8 mouse cellular contexts compared by ENCODE assay signal in the genomic region with DNA sequence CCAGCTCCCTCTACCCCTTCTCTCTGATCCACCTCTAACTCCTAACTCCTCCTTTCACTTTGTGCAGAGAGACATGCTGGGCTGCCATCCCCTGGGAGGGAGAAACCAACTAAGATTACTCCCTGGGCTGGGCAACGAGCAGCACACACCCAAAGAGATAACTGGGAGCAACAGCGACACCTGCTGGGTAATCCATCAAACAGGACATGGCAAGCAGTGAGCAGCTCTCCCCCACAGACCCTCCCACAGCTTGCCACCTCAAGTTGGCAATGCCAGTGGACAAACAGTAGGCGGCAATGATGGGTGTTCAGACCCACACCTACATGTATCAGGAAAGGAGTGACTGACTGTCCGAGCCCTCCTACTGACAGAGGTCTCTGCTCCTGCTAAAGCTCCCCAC. TPM values are rescaled to one million over a fixed set of nuclear protein-coding genes. Genes with fewer than 3 reads are reported as not detected.
DNase-seq lines count a peak whose midpoint lies in the region; ATAC-seq and TF ChIP-seq lines count a peak whose summit lies in the region.

No protein-coding gene starts in this region.

- H3K4me2 ChIP-seq in liver, embryonic 11.5 days, result no peak overlapping the region
- no peak overlapping the region for H3K4me2 ChIP-seq in forebrain, embryonic 15.5 days (replicated peaks)
- no peak overlapping the region for H3K4me2 ChIP-seq in liver, embryonic 14.5 days (ENCODE audit: low read depth)
- no peak overlapping the region for H3K4me2 ChIP-seq in stomach, postnatal 0 days (replicated peaks; ENCODE audit: low read depth)

- peak; percentile 67 for TF ChIP-seq CTCF in liver, adult 2 months (IDR thresholded peaks at IDR 0.05; ENCODE audit: low read depth, low read length)
- TF ChIP-seq CTCF in bone marrow macrophage, adult 2 months (IDR thresholded peaks at IDR 0.05; ENCODE audit: low read depth, low read length), result peak; percentile 68
- TF ChIP-seq CTCF in liver, embryonic 14.5 days (IDR thresholded peaks at IDR 0.05; ENCODE audit: low read depth), result peak; percentile 79
- peak; percentile 71 for TF ChIP-seq CTCF in stomach, postnatal 0 days (IDR thresholded peaks at IDR 0.05; ENCODE audit: low read depth)

- 0 out of 2 replicates have a peak, but pooled peaks have one; percentile 40 for ATAC-seq in cerebellum, adult (ENCODE audit: insufficient number of reproducible peaks, low FRiP score, low TSS enrichment)
- ATAC-seq in liver, embryonic 11.5 days (replicated peaks; ENCODE audit: low FRiP score), result no peak
- 0 out of 2 replicates have a peak, but pooled peaks have one; percentile 35 for ATAC-seq in forebrain, embryonic 15.5 days (replicated peaks)
- ATAC-seq in liver, embryonic 14.5 days (ENCODE audit: insufficient read depth), result no peak
- no peak for ATAC-seq in stomach, postnatal 0 days (ENCODE audit: low FRiP score, low TSS enrichment)

- TF ChIP-seq EP300 in liver, embryonic 14.5 days (IDR thresholded peaks at IDR 0.05; ENCODE audit: low read depth), result no peak
- no peak for TF ChIP-seq EP300 in stomach, postnatal 0 days (optimal IDR thresholded peaks at IDR 0.05)

- H3K27me3 ChIP-seq in liver, adult 2 months (ENCODE audit: control insufficient read depth, insufficient read depth, low read length), result no peaks in the 10 kb centered on the region
- H3K27me3 ChIP-seq in liver, embryonic 11.5 days (replicated peaks; ENCODE audit: control insufficient read depth, insufficient read depth, low read length), result peaks cover 11% of the 10 kb centered on the region
- H3K27me3 ChIP-seq in forebrain, embryonic 15.5 days, result peaks cover 6% of the 10 kb centered on the region; the same call in 1 of the 2 replicates
- peaks cover 7% of the 10 kb centered on the region for H3K27me3 ChIP-seq in liver, embryonic 14.5 days (ENCODE audit: control insufficient read depth, insufficient read depth, low read length)
- no peaks in the 10 kb centered on the region for H3K27me3 ChIP-seq in stomach, postnatal 0 days (ENCODE audit: control insufficient read depth, insufficient read depth, low read length)

- TF ChIP-seq POLR2A in liver, adult 2 months (IDR thresholded peaks at IDR 0.05; ENCODE audit: extremely low read depth, insufficient read depth, low read length), result no peak
- no peak for TF ChIP-seq POLR2A in bone marrow macrophage, adult 2 months (IDR thresholded peaks at IDR 0.05; ENCODE audit: borderline replicate concordance, low read depth, low read length)

- DNase-seq in cerebellum, adult 9-11 months, result no peak
- no peak for DNase-seq in liver, adult 2 months (ENCODE audit: extremely low read depth, low read depth, low spot score)
- DNase-seq in liver, embryonic 11.5 days (ENCODE audit: low spot score), result no peak
- DNase-seq in liver, embryonic 14.5 days (ENCODE audit: low read depth in 3 of 3, low spot score in 3 of 3), result peak in 2 of 3 experiments; percentile 7 to 10
- peak; percentile 44 for DNase-seq in stomach, postnatal 0 days (ENCODE audit: low spot score)

- no peaks in the 10 kb centered on the region for H3K36me3 ChIP-seq in liver, adult 2 months (ENCODE audit: control insufficient read depth, insufficient read depth, low read length)
- H3K36me3 ChIP-seq in liver, embryonic 11.5 days (ENCODE audit: control insufficient read depth, insufficient read depth, low read length), result no peaks in the 10 kb centered on the region
- H3K36me3 ChIP-seq in forebrain, embryonic 15.5 days, result no peaks in the 10 kb centered on the region
- H3K36me3 ChIP-seq in liver, embryonic 14.5 days (replicated peaks; ENCODE audit: control insufficient read depth, insufficient read depth, low read depth), result no peaks in the 10 kb centered on the region
- H3K36me3 ChIP-seq in stomach, postnatal 0 days (ENCODE audit: control insufficient read depth, insufficient read depth, low read length), result no peaks in the 10 kb centered on the region

- H3K4me3 ChIP-seq in liver, adult 2 months (ENCODE audit: insufficient read depth, low read depth, low read length), result no peak overlapping the region
- H3K4me3 ChIP-seq in liver, embryonic 11.5 days (ENCODE audit: low read depth, low read length), result no peak overlapping the region
- H3K4me3 ChIP-seq in bone marrow macrophage, adult 2 months (ENCODE audit: insufficient read depth, low read length), result no peak overlapping the region
- H3K4me3 ChIP-seq in forebrain, embryonic 15.5 days, result no peak overlapping the region
- H3K4me3 ChIP-seq in liver, embryonic 14.5 days (ENCODE audit: insufficient read depth in 1 of 2, low read depth in 2 of 2, low read length in 2 of 2), result no peak overlapping the region
- no peak overlapping the region for H3K4me3 ChIP-seq in stomach, postnatal 0 days (ENCODE audit: low read depth, low read length)

- 21% methylated on average over 4 of the region's 4 CpGs for WGBS in liver, adult 2 months
- WGBS in liver, embryonic 11.5 days, result 14% methylated on average over 4 of the region's 4 CpGs
- WGBS in forebrain, embryonic 15.5 days, result 15% methylated on average over 4 of the region's 4 CpGs
- WGBS in liver, embryonic 14.5 days (ENCODE audit: insufficient replicate concordance), result 12% methylated on average over 4 of the region's 4 CpGs
- 13% methylated on average over 4 of the region's 4 CpGs for WGBS in stomach, postnatal 0 days

- H3K9ac ChIP-seq in liver, adult 2 months (ENCODE audit: low read depth, low read length), result no peak overlapping the region
- H3K9ac ChIP-seq in liver, embryonic 11.5 days (ENCODE audit: low read depth, low read length), result no peak overlapping the region
- H3K9ac ChIP-seq in forebrain, embryonic 15.5 days (replicated peaks), result no peak overlapping the region
- H3K9ac ChIP-seq in liver, embryonic 14.5 days (replicated peaks), result no peak overlapping the region
- no peak overlapping the region for H3K9ac ChIP-seq in stomach, postnatal 0 days (ENCODE audit: low read length)

- H3K27ac ChIP-seq in liver, adult 2 months (replicated peaks; ENCODE audit: insufficient read depth, low read depth, low read length), result no peak overlapping the region
- H3K27ac ChIP-seq in liver, embryonic 11.5 days (ENCODE audit: low read depth, low read length), result no peak overlapping the region
- no peak overlapping the region for H3K27ac ChIP-seq in bone marrow macrophage, adult 2 months (ENCODE audit: insufficient read depth, low read depth, low read length)
- H3K27ac ChIP-seq in forebrain, embryonic 15.5 days (replicated peaks), result no peak overlapping the region
- no peak overlapping the region for H3K27ac ChIP-seq in liver, embryonic 14.5 days
- no peak overlapping the region for H3K27ac ChIP-seq in stomach, postnatal 0 days (replicated peaks)

- no peaks in the 10 kb centered on the region for H3K4me1 ChIP-seq in liver, adult 2 months (ENCODE audit: control insufficient read depth, insufficient read depth, low read length)
- peaks cover 4% of the 10 kb centered on the region for H3K4me1 ChIP-seq in liver, embryonic 11.5 days (replicated peaks; ENCODE audit: control insufficient read depth, insufficient read depth, low read length)
- no peaks in the 10 kb centered on the region for H3K4me1 ChIP-seq in bone marrow macrophage, adult 2 months (ENCODE audit: control insufficient read depth, insufficient read depth, low read length)
- H3K4me1 ChIP-seq in forebrain, embryonic 15.5 days, result peaks cover 7% of the 10 kb centered on the region
- no peaks in the 10 kb centered on the region for H3K4me1 ChIP-seq in liver, embryonic 14.5 days (replicated peaks; ENCODE audit: control insufficient read depth in 2 of 2, insufficient read depth in 2 of 2, low read length in 1 of 2)
- H3K4me1 ChIP-seq in stomach, postnatal 0 days (replicated peaks; ENCODE audit: control insufficient read depth, insufficient read depth), result no peaks in the 10 kb centered on the region

- H3K79me2 ChIP-seq in liver, adult 2 months (ENCODE audit: control insufficient read depth, insufficient read depth, low read length), result no peaks in the 10 kb centered on the region

- H3K9me3 ChIP-seq in liver, embryonic 11.5 days (ENCODE audit: control insufficient read depth, low read length), result no peaks in the 10 kb centered on the region
- no peaks in the 10 kb centered on the region for H3K9me3 ChIP-seq in forebrain, embryonic 15.5 days
- H3K9me3 ChIP-seq in liver, embryonic 14.5 days (ENCODE audit: control insufficient read depth, low read length), result no peaks in the 10 kb centered on the region
- H3K9me3 ChIP-seq in stomach, postnatal 0 days (ENCODE audit: control insufficient read depth, low read length), result no peaks in the 10 kb centered on the region

RNA-seq across cellular contexts. Expression of a gene that starts 4.9 kb away (rescaled TPM):
- 0.54 and 0.55 TPM in 2 replicates for total RNA-seq in liver, adult 2 months (2014; rRNA removed)
- polyA plus RNA-seq in liver, adult 2 months (2012; rRNA removed), result 1.2 and 1.6 TPM in 2 replicates
- polyA plus RNA-seq in liver, embryonic 11.5 days (2014; fragmentation: Nextera tagmentation; extraction: Ambion mirVana), result 3.9 and 4.0 TPM in 2 replicates
- not detected in 2 replicates for polyA plus RNA-seq in bone marrow macrophage, adult 2 months (2012; ENCODE audit: insufficient read depth, insufficient read length, missing spikeins)
- 1.2 and 1.6 TPM in 2 replicates for polyA plus RNA-seq in forebrain, embryonic 15.5 days (2015; fragmentation: Nextera tagmentation; extraction: Ambion mirVana)
- polyA plus RNA-seq in liver, embryonic 14.5 days (2012; rRNA removed), result 0.58 and 0.89 TPM in 2 replicates
- 0.59 and 1.0 TPM in 2 replicates for polyA plus RNA-seq in liver, embryonic 14.5 days (2014; fragmentation: Nextera tagmentation; extraction: Ambion mirVana)
- 10.5 and 11.0 TPM in 2 replicates for polyA plus RNA-seq in stomach, postnatal 0 days (2015; fragmentation: Nextera tagmentation; extraction: Ambion mirVana)

RNA-seq across cellular contexts. Expression of a gene that starts 44.4 kb away (rescaled TPM):
- total RNA-seq in liver, adult 2 months (2014; rRNA removed), result 2.1 and 3.2 TPM in 2 replicates
- 2.2 and 2.6 TPM in 2 replicates for polyA plus RNA-seq in liver, adult 2 months (2012; rRNA removed)
- 7.8 and 9.2 TPM in 2 replicates for polyA plus RNA-seq in liver, embryonic 11.5 days (2014; fragmentation: Nextera tagmentation; extraction: Ambion mirVana)
- 5.2 and 6.8 TPM in 2 replicates for polyA plus RNA-seq in bone marrow macrophage, adult 2 months (2012; ENCODE audit: insufficient read depth, insufficient read length, missing spikeins)
- 8.3 and 8.7 TPM in 2 replicates for polyA plus RNA-seq in forebrain, embryonic 15.5 days (2015; fragmentation: Nextera tagmentation; extraction: Ambion mirVana)
- polyA plus RNA-seq in liver, embryonic 14.5 days (2012; rRNA removed), result 1.5 and 2.0 TPM in 2 replicates
- 1.8 and 2.3 TPM in 2 replicates for polyA plus RNA-seq in liver, embryonic 14.5 days (2014; fragmentation: Nextera tagmentation; extraction: Ambion mirVana)
- 2.9 and 3.2 TPM in 2 replicates for polyA plus RNA-seq in stomach, postnatal 0 days (2015; fragmentation: Nextera tagmentation; extraction: Ambion mirVana)

RNA-seq across cellular contexts. Expression of a gene that starts 52.4 kb away (rescaled TPM):
- 22.6 and 24.1 TPM in 2 replicates for total RNA-seq in liver, adult 2 months (2014; rRNA removed)
- 18.0 and 22.9 TPM in 2 replicates for polyA plus RNA-seq in liver, adult 2 months (2012; rRNA removed)
- 6.5 and 6.7 TPM in 2 replicates for polyA plus RNA-seq in liver, embryonic 11.5 days (2014; fragmentation: Nextera tagmentation; extraction: Ambion mirVana)
- polyA plus RNA-seq in bone marrow macrophage, adult 2 months (2012; ENCODE audit: insufficient read depth, insufficient read length, missing spikeins), result 86.6 and 110 TPM in 2 replicates
- polyA plus RNA-seq in forebrain, embryonic 15.5 days (2015; fragmentation: Nextera tagmentation; extraction: Ambion mirVana), result 14.0 and 15.5 TPM in 2 replicates
- 3.4 and 3.6 TPM in 2 replicates for polyA plus RNA-seq in liver, embryonic 14.5 days (2012; rRNA removed)
- polyA plus RNA-seq in liver, embryonic 14.5 days (2014; fragmentation: Nextera tagmentation; extraction: Ambion mirVana), result 2.5 and 3.2 TPM in 2 replicates
- polyA plus RNA-seq in stomach, postnatal 0 days (2015; fragmentation: Nextera tagmentation; extraction: Ambion mirVana), result 9.0 and 9.6 TPM in 2 replicates

Comparison
In these comparisons a context has a peak if more than half of its experiments do, and no peak if none do; other contexts are left out.
1. DNase-seq: peak in liver, embryonic 14.5 days (2 of 3) and stomach, postnatal 0 days (single experiment); none in cerebellum, adult 9-11 months (single experiment), liver, adult 2 months (single experiment) and liver, embryonic 11.5 days (single experiment).
2. ATAC-seq: peak in cerebellum, adult (single experiment) and forebrain, embryonic 15.5 days (single experiment); none in liver, embryonic 11.5 days (single experiment), liver, embryonic 14.5 days (single experiment) and stomach, postnatal 0 days (single experiment).
3. Peak in every context shown above with its lines, with median percentiles within 50 percentile points of each other: CTCF ChIP-seq.